Mouse (Mus musculus): Measurements from ENCODE around the gene Hoxb6. TPM values are rescaled to one million over a fixed set of nuclear protein-coding genes. Genes with fewer than 3 reads are reported as not detected.

The Hoxb6 gene
- total RNA-seq, 2 experiments from 2014 or later = 37.0 to 68.1 TPM

GRCm38 (mm10) chr11:96348141-96348928 is 56.1 kb downstream of the Hoxb6 start:
- DNase-seq (ENCODE audit: low spot score in 2 of 2) = peak; percentile 24 to 37

- DNase-seq (ENCODE audit: low spot score in 2 of 2) = no peak
Observed at GRCm38 (mm10) chr11:96348988-96349387, 56.7 kb downstream of the Hoxb6 start.

- peak; percentile 42 to 57 for DNase-seq (ENCODE audit: low spot score in 2 of 2)
Observed at GRCm38 (mm10) chr11:96349491-96350340, 57.4 kb downstream of the Hoxb6 start.

GRCm38 (mm10) chr11:96350341-96350624 is 58.0 kb downstream of the Hoxb6 start, which contains the start of gene Hoxb2:
Gene Hoxb2, plus strand, starts transcription at chr11:96350525.
- no peak for DNase-seq (ENCODE audit: low spot score in 2 of 2)

GRCm38 (mm10) chr11:96350791-96351190 is 58.5 kb downstream of the Hoxb6 start:
- no peak for DNase-seq (ENCODE audit: low spot score in 2 of 2)

Small RNA genes lying within 50 kb of the gene (microRNA-seq; reads per million reads assigned to microRNA genes)
- gene Mir10a (ENCODE audit: borderline number of aligned reads in 2 of 2) (30,708 to 37,987 reads per million in 2 experiments), gene Mir196a-1 (ENCODE audit: borderline number of aligned reads in 2 of 2) (14.7 to 17.8 reads per million in 2 experiments)

Other genes with a start within 250 kb of the Hoxb6 start
- 10 to 100 TPM; 49.3 to 57.7 TPM for gene Ube2z, start 227.1 kb upstream of the Hoxb6 start, total RNA-seq (2021)
- 100 to 1,000 TPM; 228 to 281 TPM for gene Atp5g1, start 216.8 kb upstream of the Hoxb6 start, total RNA-seq (2021)
- not detected for gene Calcoco2, start 180.5 kb upstream of the Hoxb6 start, total RNA-seq (2021)
- not detected for gene Ttll6, start 158.7 kb upstream of the Hoxb6 start, total RNA-seq (2021)
- gene Hoxb13, start 98.2 kb upstream of the Hoxb6 start, total RNA-seq (2021) = not detected
- 100 to 1,000 TPM; 294 to 445 TPM for gene Hoxb9, start 21.0 kb upstream of the Hoxb6 start, total RNA-seq (2021)
- gene Hoxb8, start 10.6 kb upstream of the Hoxb6 start, total RNA-seq (2021) = 100 to 1,000 TPM in 1 of 2 experiments, 10 to 100 TPM in 1; 54.8 to 119 TPM
- 10 to 100 TPM; 33.5 to 59.0 TPM for gene Hoxb7, start 5.9 kb upstream of the Hoxb6 start, total RNA-seq (2021)
- 10 to 100 TPM; 11.6 to 27.3 TPM for gene Hoxb5, start 10.9 kb downstream of the Hoxb6 start, total RNA-seq (2021)
- 10 to 100 TPM; 16.3 to 22.1 TPM for gene Hoxb4, start 25.8 kb downstream of the Hoxb6 start, total RNA-seq (2021)
- 10 to 100 TPM; 17.2 to 20.7 TPM for gene Hoxb3, start 30.9 kb downstream of the Hoxb6 start, total RNA-seq (2021)
- gene Hoxb2, start 58.0 kb downstream of the Hoxb6 start, total RNA-seq (2021) = 10 to 100 TPM; 17.1 to 21.5 TPM
- not detected for gene Hoxb1, start 73.3 kb downstream of the Hoxb6 start, total RNA-seq (2021)
- gene Skap1, start 172.1 kb downstream of the Hoxb6 start, total RNA-seq (2021) = 1 to 10 TPM; 7.6 to 8.8 TPM